Mouse (Mus musculus) heart, postnatal 36 days (tissue): ENCODE results near the gene Nkiras2. TPM values are rescaled to one million over a fixed set of nuclear protein-coding genes. Genes with fewer than 3 reads are reported as not detected.

Source experiments
- total RNA-seq, 2 experiments: library from RNA; stranded (reverse); gene quantifications; 2 replicates each; pipeline ENCODE4 v1.2.3; 2021

Nkiras2 gene
- total RNA-seq, 2 experiments from 2014 or later = 57.2 to 59.2 TPM

Other genes starting within 250 kb of the Nkiras2 start
- gene Jup, start 221.5 kb upstream of the Nkiras2 start, total RNA-seq = 100 to 1,000 TPM; 252 to 272 TPM
- gene P3h4, start 204.4 kb upstream of the Nkiras2 start, total RNA-seq = 10 to 100 TPM; 16.3 to 18.2 TPM
- gene Fkbp10, start 203.5 kb upstream of the Nkiras2 start, total RNA-seq = 10 to 100 TPM; 12.9 to 13.4 TPM
- gene Nt5c3b, start 177.4 kb upstream of the Nkiras2 start, total RNA-seq = 10 to 100 TPM; 29.7 to 29.8 TPM
- gene Klhl10, start 177.3 kb upstream of the Nkiras2 start, total RNA-seq = under 1 TPM; 0.86 to 0.92 TPM
- gene Klhl11, start 146.5 kb upstream of the Nkiras2 start, total RNA-seq = 1 to 10 TPM; 7.6 to 8.2 TPM
- 10 to 100 TPM; 27.3 to 38.1 TPM for gene Acly, start 91.2 kb upstream of the Nkiras2 start, total RNA-seq
- under 1 TPM; 0.22 to 0.49 TPM for gene Ttc25, start 73.6 kb upstream of the Nkiras2 start, total RNA-seq
- 1 to 10 TPM; 5.5 to 7.2 TPM for gene Cnp, start 44.3 kb upstream of the Nkiras2 start, total RNA-seq
- gene Dnajc7, start 924 bp downstream of the Nkiras2 start, total RNA-seq = 100 to 1,000 TPM; 123 to 133 TPM
- gene Zfp385c, start 73.2 kb downstream of the Nkiras2 start, total RNA-seq = under 1 TPM in 1 of 2 experiments, not detected in 1; 0.28 TPM
- gene Dhx58, start 85.0 kb downstream of the Nkiras2 start, total RNA-seq = 1 to 10 TPM in 1 of 2 experiments, under 1 TPM in 1; 0.75 to 2.8 TPM
- gene Kat2a, start 93.2 kb downstream of the Nkiras2 start, total RNA-seq = 10 to 100 TPM; 12.4 to 13.0 TPM
- under 1 TPM in 1 of 2 experiments, not detected in 1; 0.43 TPM for gene Hspb9, start 94.6 kb downstream of the Nkiras2 start, total RNA-seq
- gene Rab5c, start 119.0 kb downstream of the Nkiras2 start, total RNA-seq = 10 to 100 TPM; 54.3 to 62.1 TPM
- gene Kcnh4, start 140.7 kb downstream of the Nkiras2 start, total RNA-seq = not detected
- gene Hcrt, start 143.7 kb downstream of the Nkiras2 start, total RNA-seq = not detected
- gene Ghdc, start 151.7 kb downstream of the Nkiras2 start, total RNA-seq = 1 to 10 TPM; 8.5 to 9.5 TPM
- 10 to 100 TPM; 62.7 to 62.8 TPM for gene Stat5b, start 231.5 kb downstream of the Nkiras2 start, total RNA-seq
- 10 to 100 TPM; 19.8 to 24.1 TPM for gene Stat5a, start 240.1 kb downstream of the Nkiras2 start, total RNA-seq